Mouse (Mus musculus): ENCODE data around the gene Gm14214. TPM values are rescaled to one million over a fixed set of nuclear protein-coding genes. Genes with fewer than 3 reads are reported as not detected.

Gm14214 gene
- total RNA-seq, 1 experiment, result not detected

DNA sequence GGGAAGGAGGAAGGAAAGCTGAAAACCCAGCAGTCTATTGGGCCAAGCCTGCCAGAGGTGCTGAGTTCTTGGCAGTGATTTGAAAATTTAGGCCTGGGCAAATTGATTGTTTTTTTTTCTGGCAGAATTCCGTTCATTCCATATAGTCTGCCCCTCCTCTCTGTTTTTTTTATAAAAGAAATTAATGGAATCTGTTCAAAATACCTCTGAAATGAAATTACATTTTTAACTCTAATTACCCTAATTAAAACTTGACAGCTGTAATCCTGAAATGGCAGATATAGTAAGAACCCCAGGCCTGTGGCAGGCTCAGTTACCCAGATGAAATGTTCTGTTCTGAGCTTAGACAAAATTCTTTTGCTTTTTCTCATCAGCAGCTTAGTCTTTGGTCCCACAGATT is 41.0 kb upstream of the Gm14214 start:
- Histone ChIP-seq H3K4me1 (ENCODE audit: control insufficient read depth in 2 of 2, insufficient read depth in 2 of 2, low read length in 2 of 2, poor library complexity in 1 of 2) (0 out of 4 replicates have a peak, but pooled peaks cover 2 to 3% of the 10 kb centered on the region in 2 experiments), H3K27ac (ENCODE audit: insufficient read depth, low read depth, low read length, poor library complexity, severe bottlenecking) (no peak overlapping the region), H3K4me3 (ENCODE audit: insufficient read depth in 1 of 2, low read depth in 1 of 2, low read length in 2 of 2, poor library complexity in 1 of 2, severe bottlenecking in 1 of 2) (no peak overlapping the region), H3K9me3 (ENCODE audit: control insufficient read depth, insufficient read depth, low read depth, low read length) (no peaks in the 10 kb centered on the region), H3K9ac (ENCODE audit: insufficient read depth, low read depth, low read length, poor library complexity, severe bottlenecking) (no peak overlapping the region), H3K36me3 (ENCODE audit: control insufficient read depth, insufficient read depth, low read length, poor library complexity, severe bottlenecking) (no peaks in the 10 kb centered on the region; the same call in 1 of the 2 replicates)
- DNase-seq (ENCODE audit: low read depth, low spot score), result no peak
- in situ Hi-C loops (cut with MboI; ENCODE audit: low sequenced_read_pairs in 2 of 2, unreplicated experiment in 2 of 2), result no loop called here
- no peak for TF ChIP-seq HCFC1 (IDR thresholded peaks at IDR 0.05; ENCODE audit: borderline replicate concordance, insufficient read depth, low read length)
- no peak for TF ChIP-seq CHD2 (IDR thresholded peaks at IDR 0.05; ENCODE audit: low read depth, low read length)
- TF ChIP-seq MAFK (IDR thresholded peaks at IDR 0.05; ENCODE audit: insufficient read depth, low read depth, low read length), result no peak
- TF ChIP-seq ZNF384 (IDR thresholded peaks at IDR 0.05; ENCODE audit: low read depth, low read length), result no peak
- TF ChIP-seq ZC3H11A (IDR thresholded peaks at IDR 0.05; ENCODE audit: borderline replicate concordance, low read depth, low read length), result no peak

DNA sequence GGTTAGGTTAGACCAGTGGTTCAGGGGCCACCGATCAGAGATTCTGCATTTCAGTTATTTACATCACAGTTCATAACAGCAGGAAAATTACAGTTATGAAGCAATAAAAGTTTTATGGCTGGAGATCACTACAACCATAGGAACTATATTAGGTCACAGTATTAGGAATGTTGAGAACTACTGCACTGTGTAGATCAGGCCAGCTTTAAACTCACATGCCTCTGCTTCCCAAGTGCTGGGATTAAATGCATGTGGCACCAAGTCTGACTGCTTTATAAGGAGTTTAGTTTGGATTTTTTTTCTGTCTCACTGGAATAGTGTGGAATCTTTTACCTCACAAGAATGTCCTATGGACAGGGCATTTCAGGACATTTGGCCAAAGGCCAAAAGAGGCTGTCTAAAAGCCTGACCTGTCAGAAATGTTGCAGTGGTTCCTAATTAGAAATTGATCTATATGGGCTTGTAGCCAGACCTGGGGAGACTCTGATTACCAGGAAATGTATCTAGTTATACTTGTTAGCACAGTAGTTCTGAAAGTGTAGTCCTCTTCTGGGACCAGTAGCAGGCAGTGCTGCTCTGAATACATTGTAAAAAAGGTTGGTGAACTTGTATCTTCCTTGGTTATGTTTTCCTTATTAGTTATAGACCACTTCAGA is 39.4 kb upstream of the Gm14214 start:
- no peak overlapping the region for H3K4me3 ChIP-seq (ENCODE audit: insufficient read depth in 1 of 2, low read depth in 1 of 2, low read length in 2 of 2, poor library complexity in 1 of 2, severe bottlenecking in 1 of 2)
- no peaks in the 10 kb centered on the region for H3K9me3 ChIP-seq (ENCODE audit: control insufficient read depth, insufficient read depth, low read depth, low read length)
- H3K36me3 ChIP-seq (ENCODE audit: control insufficient read depth, insufficient read depth, low read length, poor library complexity, severe bottlenecking), result no peaks in the 10 kb centered on the region; the same call in 1 of the 2 replicates
- TF ChIP-seq CHD2 (IDR thresholded peaks at IDR 0.05; ENCODE audit: low read depth, low read length) (no peak), MAFK (IDR thresholded peaks at IDR 0.05; ENCODE audit: insufficient read depth, low read depth, low read length) (no peak), ZC3H11A (IDR thresholded peaks at IDR 0.05; ENCODE audit: borderline replicate concordance, low read depth, low read length) (no peak), ZNF384 (IDR thresholded peaks at IDR 0.05; ENCODE audit: low read depth, low read length) (no peak), HCFC1 (IDR thresholded peaks at IDR 0.05; ENCODE audit: borderline replicate concordance, insufficient read depth, low read length) (no peak)
- in situ Hi-C loops (cut with MboI; ENCODE audit: low sequenced_read_pairs in 2 of 2, unreplicated experiment in 2 of 2), result no loop called here
- H3K27ac ChIP-seq (ENCODE audit: insufficient read depth, low read depth, low read length, poor library complexity, severe bottlenecking), result no peak overlapping the region
- no peak overlapping the region for H3K9ac ChIP-seq (ENCODE audit: insufficient read depth, low read depth, low read length, poor library complexity, severe bottlenecking)
- DNase-seq (ENCODE audit: low read depth, low spot score), result no peak
- 0 out of 4 replicates have a peak, but pooled peaks cover 2 to 3% of the 10 kb centered on the region in 2 experiments for H3K4me1 ChIP-seq (ENCODE audit: control insufficient read depth in 2 of 2, insufficient read depth in 2 of 2, low read length in 2 of 2, poor library complexity in 1 of 2)

DNA sequence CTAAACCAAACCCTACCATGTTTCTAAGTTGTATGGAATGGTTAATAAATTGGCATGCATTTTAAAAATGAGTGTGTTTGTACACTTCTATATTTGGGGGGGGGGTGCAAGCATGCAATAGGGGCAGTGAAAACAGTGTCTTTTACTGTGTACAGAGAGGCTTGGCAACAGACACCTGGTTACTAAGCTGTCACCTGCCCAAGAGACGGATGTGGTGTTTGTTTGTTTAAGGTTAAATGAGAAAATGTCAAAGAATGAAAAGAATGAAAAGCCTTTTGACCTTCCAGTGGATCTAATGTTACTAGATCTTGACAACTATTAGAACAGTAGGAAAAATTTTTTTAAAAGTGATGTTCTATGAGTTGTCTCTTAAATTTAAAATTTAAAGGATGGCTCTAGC is 37.9 kb upstream of the Gm14214 start:
- TF ChIP-seq HCFC1 (IDR thresholded peaks at IDR 0.05; ENCODE audit: borderline replicate concordance, insufficient read depth, low read length) (no peak), MAFK (IDR thresholded peaks at IDR 0.05; ENCODE audit: insufficient read depth, low read depth, low read length) (no peak), ZNF384 (IDR thresholded peaks at IDR 0.05; ENCODE audit: low read depth, low read length) (no peak), CHD2 (IDR thresholded peaks at IDR 0.05; ENCODE audit: low read depth, low read length) (no peak), ZC3H11A (IDR thresholded peaks at IDR 0.05; ENCODE audit: borderline replicate concordance, low read depth, low read length) (no peak)
- Histone ChIP-seq H3K4me3 (ENCODE audit: insufficient read depth in 1 of 2, low read depth in 1 of 2, low read length in 2 of 2, poor library complexity in 1 of 2, severe bottlenecking in 1 of 2) (no peak overlapping the region), H3K27ac (ENCODE audit: insufficient read depth, low read depth, low read length, poor library complexity, severe bottlenecking) (no peak overlapping the region), H3K9ac (ENCODE audit: insufficient read depth, low read depth, low read length, poor library complexity, severe bottlenecking) (no peak overlapping the region), H3K9me3 (ENCODE audit: control insufficient read depth, insufficient read depth, low read depth, low read length) (no peaks in the 10 kb centered on the region), H3K36me3 (ENCODE audit: control insufficient read depth, insufficient read depth, low read length, poor library complexity, severe bottlenecking) (no peaks in the 10 kb centered on the region; the same call in 1 of the 2 replicates), H3K4me1 (ENCODE audit: control insufficient read depth in 2 of 2, insufficient read depth in 2 of 2, low read length in 2 of 2, poor library complexity in 1 of 2) (0 out of 4 replicates have a peak, but pooled peaks cover 2 to 3% of the 10 kb centered on the region in 2 experiments)
- no peak for DNase-seq (ENCODE audit: low read depth, low spot score)
- in situ Hi-C loops (cut with MboI; ENCODE audit: low sequenced_read_pairs in 2 of 2, unreplicated experiment in 2 of 2), result no loop called here

DNA sequence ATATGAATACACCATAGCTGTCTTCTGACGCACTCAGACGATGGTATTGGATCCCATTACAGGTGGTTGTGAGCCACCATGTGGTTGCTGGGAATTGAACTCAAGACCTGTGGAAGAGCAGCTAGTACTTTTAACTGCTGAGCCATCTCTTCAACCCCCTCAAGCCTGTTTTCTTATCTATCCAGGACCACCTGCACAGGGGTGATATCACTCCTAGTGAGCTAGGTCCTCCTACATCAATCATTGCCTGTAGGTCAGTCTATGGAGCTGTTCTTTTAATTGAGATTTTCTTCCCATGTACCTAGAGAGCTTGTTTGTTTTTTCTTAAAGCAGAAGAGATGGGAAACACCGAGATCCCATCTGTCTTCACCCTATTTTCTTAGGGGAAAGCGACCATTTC is 34.0 kb upstream of the Gm14214 start:
- Histone ChIP-seq H3K4me3 (ENCODE audit: insufficient read depth in 1 of 2, low read depth in 1 of 2, low read length in 2 of 2, poor library complexity in 1 of 2, severe bottlenecking in 1 of 2) (no peak overlapping the region), H3K9me3 (ENCODE audit: control insufficient read depth, insufficient read depth, low read depth, low read length) (no peaks in the 10 kb centered on the region), H3K36me3 (ENCODE audit: control insufficient read depth, insufficient read depth, low read length, poor library complexity, severe bottlenecking) (no peaks in the 10 kb centered on the region), H3K27ac (ENCODE audit: insufficient read depth, low read depth, low read length, poor library complexity, severe bottlenecking) (no peak overlapping the region), H3K4me1 (ENCODE audit: control insufficient read depth in 2 of 2, insufficient read depth in 2 of 2, low read length in 2 of 2, poor library complexity in 1 of 2) (peaks cover 0 to 3% of the 10 kb centered on the region in 2 experiments; a peak in 1 of 4 replicates), H3K9ac (ENCODE audit: insufficient read depth, low read depth, low read length, poor library complexity, severe bottlenecking) (no peak overlapping the region)
- DNase-seq (ENCODE audit: low read depth, low spot score), result no peak
- TF ChIP-seq ZNF384 (IDR thresholded peaks at IDR 0.05; ENCODE audit: low read depth, low read length) (no peak), CHD2 (IDR thresholded peaks at IDR 0.05; ENCODE audit: low read depth, low read length) (no peak), MAFK (IDR thresholded peaks at IDR 0.05; ENCODE audit: insufficient read depth, low read depth, low read length) (no peak), HCFC1 (IDR thresholded peaks at IDR 0.05; ENCODE audit: borderline replicate concordance, insufficient read depth, low read length) (no peak), ZC3H11A (IDR thresholded peaks at IDR 0.05; ENCODE audit: borderline replicate concordance, low read depth, low read length) (no peak)
- in situ Hi-C loops (cut with MboI; ENCODE audit: low sequenced_read_pairs in 2 of 2, unreplicated experiment in 2 of 2), result no loop called here

All from ES-E14 (cell line).